Mouse (Mus musculus): ENCODE measurements around the gene Large1. TPM values are rescaled to one million over a fixed set of nuclear protein-coding genes. Genes with fewer than 3 reads are reported as not detected.

The Large1 gene
- polyA plus RNA-seq, 1 experiment from 2014 or later: 4.9 TPM

DNA sequence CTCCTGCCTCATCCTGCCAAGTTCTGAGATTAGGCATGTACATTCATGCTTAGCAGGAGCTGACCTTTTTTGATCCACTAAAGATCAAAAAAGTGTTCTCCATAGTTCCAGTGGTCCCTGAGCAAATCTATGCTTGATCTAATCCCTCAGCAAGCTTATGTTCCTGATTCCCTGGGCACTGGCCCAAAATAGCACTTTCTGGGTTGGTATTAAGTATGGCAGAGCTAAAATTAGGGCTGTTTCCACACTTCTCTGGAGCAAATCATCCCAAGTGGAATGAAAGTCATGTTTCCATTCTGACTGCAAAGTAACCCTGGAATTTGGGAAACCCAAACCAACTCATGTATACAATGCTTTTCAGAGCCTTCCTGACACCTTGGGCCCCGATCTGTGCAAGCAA is 42.9 kb downstream of the Large1 start:
- peaks cover 4% of the 10 kb centered on the region; the same call in 1 of the 2 replicates for H3K4me1 ChIP-seq (ENCODE audit: control insufficient read depth, insufficient read depth, low read length)
- no peaks in the 10 kb centered on the region for H3K9me3 ChIP-seq (replicated peaks; ENCODE audit: control insufficient read depth, low read length)
- H3K27me3 ChIP-seq (ENCODE audit: control insufficient read depth, insufficient read depth, low read length): no peaks in the 10 kb centered on the region
- 79% methylated on average over 1 of the region's 1 CpGs for WGBS
- H3K27ac ChIP-seq (ENCODE audit: low read length): no peak overlapping the region
- H3K4me2 ChIP-seq (ENCODE audit: low read depth, low read length): no peak overlapping the region
- no peak overlapping the region for H3K9ac ChIP-seq (ENCODE audit: low read length)
- no peaks in the 10 kb centered on the region for H3K36me3 ChIP-seq (ENCODE audit: control insufficient read depth, insufficient read depth, low read length)
- H3K4me3 ChIP-seq (replicated peaks; ENCODE audit: low read length): no peak overlapping the region
- no peak for ATAC-seq (ENCODE audit: insufficient read depth, low FRiP score)

- peaks cover 4% of the 10 kb centered on the region; the same call in 1 of the 2 replicates for H3K4me1 ChIP-seq (ENCODE audit: control insufficient read depth, insufficient read depth, low read length)
- H3K36me3 ChIP-seq (ENCODE audit: control insufficient read depth, insufficient read depth, low read length): no peaks in the 10 kb centered on the region
- no peak overlapping the region for H3K4me3 ChIP-seq (replicated peaks; ENCODE audit: low read length)
- no peak for ATAC-seq (ENCODE audit: insufficient read depth, low FRiP score)
- no peak overlapping the region for H3K27ac ChIP-seq (ENCODE audit: low read length)
- H3K27me3 ChIP-seq (ENCODE audit: control insufficient read depth, insufficient read depth, low read length): no peaks in the 10 kb centered on the region
- no peak overlapping the region for H3K4me2 ChIP-seq (ENCODE audit: low read depth, low read length)
- H3K9ac ChIP-seq (ENCODE audit: low read length): no peak overlapping the region
- H3K9me3 ChIP-seq (replicated peaks; ENCODE audit: control insufficient read depth, low read length): no peaks in the 10 kb centered on the region
Observed at GRCm38 (mm10) chr8:73310036-73310435, 43.3 kb downstream of the Large1 start.

DNA sequence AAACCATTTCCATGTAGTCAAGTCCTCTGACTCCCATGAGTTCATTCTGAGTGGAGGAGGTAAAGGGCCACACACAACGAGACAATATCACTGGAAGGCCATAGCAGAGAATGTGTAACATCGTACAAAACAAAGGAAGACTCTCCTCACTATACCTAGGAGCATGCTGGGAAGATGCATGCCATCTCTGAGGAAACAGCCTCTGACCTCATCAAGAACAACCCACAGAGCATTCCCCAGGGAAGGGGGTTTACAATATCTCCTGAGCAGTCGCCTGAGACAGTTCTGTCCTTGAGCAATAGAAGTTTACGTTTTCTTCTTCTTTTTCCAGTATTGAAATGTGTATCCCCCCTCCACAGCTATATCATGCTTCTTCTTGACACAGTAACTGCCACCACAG is 49.4 kb downstream of the Large1 start:
- H3K27ac ChIP-seq (ENCODE audit: low read length): no peak overlapping the region
- 59% methylated on average over 4 of the region's 4 CpGs for WGBS
- H3K4me2 ChIP-seq (ENCODE audit: low read depth, low read length): no peak overlapping the region
- no peaks in the 10 kb centered on the region for H3K36me3 ChIP-seq (ENCODE audit: control insufficient read depth, insufficient read depth, low read length)
- peaks cover 3% of the 10 kb centered on the region; the same call in 1 of the 2 replicates for H3K4me1 ChIP-seq (ENCODE audit: control insufficient read depth, insufficient read depth, low read length)
- H3K27me3 ChIP-seq (ENCODE audit: control insufficient read depth, insufficient read depth, low read length): no peaks in the 10 kb centered on the region
- no peak overlapping the region for H3K9ac ChIP-seq (ENCODE audit: low read length)
- H3K4me3 ChIP-seq (replicated peaks; ENCODE audit: low read length): no peak overlapping the region
- ATAC-seq (ENCODE audit: insufficient read depth, low FRiP score): no peak
- H3K9me3 ChIP-seq (replicated peaks; ENCODE audit: control insufficient read depth, low read length): no peaks in the 10 kb centered on the region

DNA sequence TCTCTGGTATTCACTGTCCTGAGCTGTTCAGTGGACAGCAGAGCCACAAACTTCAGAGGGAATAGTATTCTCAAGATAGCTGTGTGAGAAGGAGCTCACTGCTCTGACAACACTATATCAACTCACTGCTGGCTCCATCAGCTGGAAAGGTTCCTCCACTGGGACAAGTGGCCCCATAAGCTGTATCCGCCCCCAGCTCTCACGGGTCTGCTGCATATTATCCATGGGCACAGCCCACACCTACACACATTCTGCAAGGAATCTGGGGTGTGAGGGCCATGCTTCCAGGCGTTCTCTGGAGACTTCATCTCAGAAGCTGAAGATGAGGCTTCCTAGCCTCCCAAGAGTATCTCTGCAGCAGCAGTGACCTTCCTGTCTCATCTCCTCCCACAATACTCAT is 50.4 kb downstream of the Large1 start:
- no peak overlapping the region for H3K27ac ChIP-seq (ENCODE audit: low read length)
- H3K36me3 ChIP-seq (ENCODE audit: control insufficient read depth, insufficient read depth, low read length): no peaks in the 10 kb centered on the region
- no peak overlapping the region for H3K9ac ChIP-seq (ENCODE audit: low read length)
- H3K27me3 ChIP-seq (ENCODE audit: control insufficient read depth, insufficient read depth, low read length): no peaks in the 10 kb centered on the region
- 82% methylated on average over 3 of the region's 3 CpGs for WGBS
- H3K4me1 ChIP-seq (ENCODE audit: control insufficient read depth, insufficient read depth, low read length): peaks cover 3% of the 10 kb centered on the region; the same call in 1 of the 2 replicates
- no peak overlapping the region for H3K4me2 ChIP-seq (ENCODE audit: low read depth, low read length)
- no peak for ATAC-seq (ENCODE audit: insufficient read depth, low FRiP score)
- no peak overlapping the region for H3K4me3 ChIP-seq (replicated peaks; ENCODE audit: low read length)
- H3K9me3 ChIP-seq (replicated peaks; ENCODE audit: control insufficient read depth, low read length): no peaks in the 10 kb centered on the region

DNA sequence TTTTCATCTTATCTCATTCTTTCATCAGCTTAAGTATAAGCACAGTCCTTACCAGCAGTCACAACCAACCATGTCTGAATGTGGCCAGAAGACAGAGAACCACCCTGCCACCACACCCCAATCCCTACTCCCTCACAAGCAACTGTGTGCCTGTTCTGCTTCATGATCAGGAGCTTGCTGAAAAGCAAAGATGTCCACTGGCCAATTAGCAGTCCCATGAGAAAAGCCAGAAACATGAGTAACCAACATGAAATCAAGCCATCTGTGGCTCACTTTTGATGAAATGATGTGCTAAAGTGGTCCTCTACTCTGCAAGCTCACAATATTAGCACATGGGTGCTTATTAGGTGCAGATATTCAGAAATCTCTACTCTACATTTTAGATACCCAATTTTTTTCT is 57.8 kb downstream of the Large1 start:
- H3K27ac ChIP-seq (ENCODE audit: low read length): no peak overlapping the region
- no peaks in the 10 kb centered on the region for H3K36me3 ChIP-seq (ENCODE audit: control insufficient read depth, insufficient read depth, low read length)
- H3K4me3 ChIP-seq (replicated peaks; ENCODE audit: low read length): no peak overlapping the region
- no peak overlapping the region for H3K9ac ChIP-seq (ENCODE audit: low read length)
- H3K9me3 ChIP-seq (replicated peaks; ENCODE audit: control insufficient read depth, low read length): no peaks in the 10 kb centered on the region
- H3K4me1 ChIP-seq (ENCODE audit: control insufficient read depth, insufficient read depth, low read length): no peaks in the 10 kb centered on the region
- no peak for ATAC-seq (ENCODE audit: insufficient read depth, low FRiP score)
- no peak overlapping the region for H3K4me2 ChIP-seq (ENCODE audit: low read depth, low read length)
- no peaks in the 10 kb centered on the region for H3K27me3 ChIP-seq (ENCODE audit: control insufficient read depth, insufficient read depth, low read length)

- Histone ChIP-seq H3K9me3 (replicated peaks; ENCODE audit: control insufficient read depth, low read length) (no peaks in the 10 kb centered on the region), H3K27ac (ENCODE audit: low read length) (no peak overlapping the region), H3K4me3 (replicated peaks; ENCODE audit: low read length) (no peak overlapping the region), H3K4me2 (ENCODE audit: low read depth, low read length) (no peak overlapping the region), H3K27me3 (ENCODE audit: control insufficient read depth, insufficient read depth, low read length) (no peaks in the 10 kb centered on the region), H3K36me3 (ENCODE audit: control insufficient read depth, insufficient read depth, low read length) (no peaks in the 10 kb centered on the region), H3K4me1 (ENCODE audit: control insufficient read depth, insufficient read depth, low read length) (0 out of 2 replicates have a peak, but pooled peaks cover under 1% of the 10 kb centered on the region), H3K9ac (ENCODE audit: low read length) (no peak overlapping the region)
- ATAC-seq (ENCODE audit: insufficient read depth, low FRiP score): no peak
- WGBS: 74% methylated on average over 2 of the region's 2 CpGs
Observed at GRCm38 (mm10) chr8:73293655-73294054, 59.7 kb downstream of the Large1 start.

DNA sequence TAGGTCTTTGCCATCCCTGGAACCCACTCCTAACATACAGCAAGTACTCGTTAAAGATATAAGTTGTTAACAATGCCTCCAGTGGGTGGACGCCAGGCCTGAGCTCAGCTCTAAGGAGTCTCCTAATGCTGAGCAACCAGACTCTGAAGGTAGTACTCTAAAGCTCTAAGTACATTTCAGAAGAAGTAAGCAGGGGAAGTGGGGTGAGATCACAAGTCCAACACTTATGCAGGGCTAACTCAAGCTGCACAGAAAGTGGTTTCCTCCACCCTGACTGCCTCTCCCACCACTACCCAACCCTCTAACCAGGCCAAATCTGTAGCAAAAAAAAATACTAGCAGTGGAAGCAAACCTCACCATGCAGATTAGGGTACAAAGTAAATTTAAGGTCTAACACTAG is 61.7 kb downstream of the Large1 start:
- Histone ChIP-seq H3K9me3 (replicated peaks; ENCODE audit: control insufficient read depth, low read length) (no peaks in the 10 kb centered on the region), H3K27me3 (ENCODE audit: control insufficient read depth, insufficient read depth, low read length) (no peaks in the 10 kb centered on the region), H3K4me3 (replicated peaks; ENCODE audit: low read length) (no peak overlapping the region), H3K27ac (ENCODE audit: low read length) (no peak overlapping the region), H3K9ac (ENCODE audit: low read length) (no peak overlapping the region), H3K36me3 (ENCODE audit: control insufficient read depth, insufficient read depth, low read length) (no peaks in the 10 kb centered on the region), H3K4me2 (ENCODE audit: low read depth, low read length) (no peak overlapping the region), H3K4me1 (ENCODE audit: control insufficient read depth, insufficient read depth, low read length) (0 out of 2 replicates have a peak, but pooled peaks cover 4% of the 10 kb centered on the region)
- WGBS: 89% methylated on average over 2 of the region's 2 CpGs
- ATAC-seq (ENCODE audit: insufficient read depth, low FRiP score): no peak

DNA sequence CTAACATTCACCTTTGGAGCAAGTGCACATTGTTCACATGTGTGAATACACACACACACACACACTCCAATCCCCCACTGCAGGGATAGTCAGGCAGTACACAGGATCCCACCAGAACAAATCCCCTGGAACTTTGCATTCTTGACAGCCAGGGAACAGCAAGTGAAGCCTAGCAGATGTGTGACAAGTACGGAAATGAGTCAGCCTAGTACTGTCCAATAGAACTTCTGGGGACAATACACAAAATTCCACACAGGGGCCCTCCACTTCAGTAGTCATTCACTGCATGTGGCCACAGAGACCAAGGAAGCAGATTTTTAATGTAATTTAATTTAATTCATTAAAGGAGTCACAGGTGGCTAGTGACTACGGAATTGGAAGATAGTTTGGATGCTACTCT is 62.7 kb downstream of the Large1 start:
- H3K4me1 ChIP-seq (ENCODE audit: control insufficient read depth, insufficient read depth, low read length): 0 out of 2 replicates have a peak, but pooled peaks cover 4% of the 10 kb centered on the region
- WGBS: 75% methylated on average over 2 of the region's 2 CpGs
- no peaks in the 10 kb centered on the region for H3K27me3 ChIP-seq (ENCODE audit: control insufficient read depth, insufficient read depth, low read length)
- H3K9me3 ChIP-seq (replicated peaks; ENCODE audit: control insufficient read depth, low read length): no peaks in the 10 kb centered on the region
- ATAC-seq (ENCODE audit: insufficient read depth, low FRiP score): no peak
- H3K36me3 ChIP-seq (ENCODE audit: control insufficient read depth, insufficient read depth, low read length): no peaks in the 10 kb centered on the region
- no peak overlapping the region for H3K27ac ChIP-seq (ENCODE audit: low read length)
- H3K9ac ChIP-seq (ENCODE audit: low read length): no peak overlapping the region
- no peak overlapping the region for H3K4me3 ChIP-seq (replicated peaks; ENCODE audit: low read length)
- no peak overlapping the region for H3K4me2 ChIP-seq (ENCODE audit: low read depth, low read length)

DNA sequence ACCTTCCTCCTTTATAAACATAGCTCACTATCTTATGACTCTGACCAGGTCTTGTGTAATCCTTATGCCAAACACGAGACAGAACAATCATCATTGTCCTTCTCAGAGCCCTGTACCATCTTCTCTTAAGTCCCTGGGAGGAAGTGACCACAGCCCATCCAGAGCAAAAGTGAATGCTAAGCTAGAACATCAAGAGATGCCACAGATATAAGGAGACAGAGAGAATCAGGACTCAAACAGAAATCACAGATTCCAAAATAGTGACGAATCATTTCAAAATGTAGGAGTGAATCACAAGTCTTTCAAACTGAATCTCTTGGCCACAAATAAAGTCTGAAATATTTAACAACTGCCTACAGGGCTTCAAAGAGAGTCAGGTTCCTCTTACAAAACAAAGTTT is 63.5 kb downstream of the Large1 start:
- 53% methylated on average over 2 of the region's 2 CpGs for WGBS
- Histone ChIP-seq H3K9me3 (replicated peaks; ENCODE audit: control insufficient read depth, low read length) (no peaks in the 10 kb centered on the region), H3K27me3 (ENCODE audit: control insufficient read depth, insufficient read depth, low read length) (no peaks in the 10 kb centered on the region), H3K4me3 (replicated peaks; ENCODE audit: low read length) (no peak overlapping the region), H3K4me2 (ENCODE audit: low read depth, low read length) (no peak overlapping the region), H3K27ac (ENCODE audit: low read length) (no peak overlapping the region), H3K9ac (ENCODE audit: low read length) (no peak overlapping the region), H3K4me1 (ENCODE audit: control insufficient read depth, insufficient read depth, low read length) (0 out of 2 replicates have a peak, but pooled peaks cover 4% of the 10 kb centered on the region), H3K36me3 (ENCODE audit: control insufficient read depth, insufficient read depth, low read length) (no peaks in the 10 kb centered on the region)
- ATAC-seq (ENCODE audit: insufficient read depth, low FRiP score): no peak

GRCm38 (mm10) chr8:73281996-73282395 is 71.3 kb downstream of the Large1 start:
- H3K9me3 ChIP-seq (replicated peaks; ENCODE audit: control insufficient read depth, low read length): no peaks in the 10 kb centered on the region
- no peak overlapping the region for H3K9ac ChIP-seq (ENCODE audit: low read length)
- H3K27ac ChIP-seq (ENCODE audit: low read length): no peak overlapping the region
- no peak overlapping the region for H3K4me2 ChIP-seq (ENCODE audit: low read depth, low read length)
- WGBS: 89% methylated on average over 4 of the region's 4 CpGs
- H3K27me3 ChIP-seq (ENCODE audit: control insufficient read depth, insufficient read depth, low read length): no peaks in the 10 kb centered on the region
- ATAC-seq (ENCODE audit: insufficient read depth, low FRiP score): no peak
- H3K4me1 ChIP-seq (ENCODE audit: control insufficient read depth, insufficient read depth, low read length): no peaks in the 10 kb centered on the region
- no peak overlapping the region for H3K4me3 ChIP-seq (replicated peaks; ENCODE audit: low read length)
- no peaks in the 10 kb centered on the region for H3K36me3 ChIP-seq (ENCODE audit: control insufficient read depth, insufficient read depth, low read length)

Data from stomach, embryonic 16.5 days (tissue).